Mouse (Mus musculus) spleen, postnatal 14 days (tissue): ENCODE results near the gene Cpne2.

Experiments
- DNase-seq, 2 experiments: peaks; one replicate each; pipeline ENCODE4 v3.0.0; 2021 to 2022; ENCODE audit warnings: low spot score in 2 of 2

The Cpne2 gene

GRCm38 (mm10) chr8:94532873-94533671 lies at the start of gene Cpne2:
Cpne2 (plus strand) TSS chr8:94532990.
- DNase-seq: peak; percentile 24 to 49

- DNase-seq: no peak
Observed at GRCm38 (mm10) chr8:94485288-94485687, 47.5 kb upstream of the Cpne2 start.

- DNase-seq: peak in 1 of 2 experiments; percentile 26
Observed at GRCm38 (mm10) chr8:94485882-94486281, 46.9 kb upstream of the Cpne2 start.

GRCm38 (mm10) chr8:94488016-94488415 lies 44.8 kb upstream of the Cpne2 start:
- DNase-seq: no peak

- DNase-seq: no peak
Observed at GRCm38 (mm10) chr8:94489809-94490483, 42.8 kb upstream of the Cpne2 start.

GRCm38 (mm10) chr8:94492021-94492681 lies 40.6 kb upstream of the Cpne2 start:
- peak; percentile 46 to 73 for DNase-seq

GRCm38 (mm10) chr8:94493240-94493639 lies 39.5 kb upstream of the Cpne2 start:
- no peak for DNase-seq

- DNase-seq: no peak
Observed at GRCm38 (mm10) chr8:94515430-94516208, 17.2 kb upstream of the Cpne2 start.

- DNase-seq: no peak
Observed at GRCm38 (mm10) chr8:94516209-94516593, 16.6 kb upstream of the Cpne2 start.

- DNase-seq: no peak
Observed at GRCm38 (mm10) chr8:94516766-94517165, 16.0 kb upstream of the Cpne2 start.

GRCm38 (mm10) chr8:94518331-94518730 lies 14.5 kb upstream of the Cpne2 start:
- no peak for DNase-seq

GRCm38 (mm10) chr8:94519021-94519420 lies 13.8 kb upstream of the Cpne2 start:
- DNase-seq: no peak

- DNase-seq: no peak
Observed at GRCm38 (mm10) chr8:94521481-94521880, 11.3 kb upstream of the Cpne2 start.

- DNase-seq: no peak
Observed at GRCm38 (mm10) chr8:94522482-94522881, 10.3 kb upstream of the Cpne2 start.

GRCm38 (mm10) chr8:94524554-94524953 lies 8.2 kb upstream of the Cpne2 start:
- no peak for DNase-seq

- DNase-seq: no peak
Observed at GRCm38 (mm10) chr8:94527178-94527577, 5.6 kb upstream of the Cpne2 start.

GRCm38 (mm10) chr8:94528245-94528644 lies 4.5 kb upstream of the Cpne2 start:
- DNase-seq: peak; percentile 26 to 31

GRCm38 (mm10) chr8:94529875-94530274 lies 2.9 kb upstream of the Cpne2 start:
- DNase-seq: no peak

GRCm38 (mm10) chr8:94530643-94531042 lies 2.1 kb upstream of the Cpne2 start:
- DNase-seq: no peak

GRCm38 (mm10) chr8:94532000-94532399 lies 790 bp upstream of the Cpne2 start:
- no peak for DNase-seq

- DNase-seq: no peak
Observed at GRCm38 (mm10) chr8:94532525-94532872, 291 bp upstream of the Cpne2 start.

- no peak for DNase-seq
Observed at GRCm38 (mm10) chr8:94534612-94535011, 1.8 kb downstream of the Cpne2 start.
